Mouse (Mus musculus): Measurements from ENCODE around the gene BC028528. TPM values are rescaled to one million over a fixed set of nuclear protein-coding genes. Genes with fewer than 3 reads are reported as not detected.

The BC028528 gene
- polyA plus RNA-seq, 1 experiment from 2014 or later: 6.7 TPM

DNA sequence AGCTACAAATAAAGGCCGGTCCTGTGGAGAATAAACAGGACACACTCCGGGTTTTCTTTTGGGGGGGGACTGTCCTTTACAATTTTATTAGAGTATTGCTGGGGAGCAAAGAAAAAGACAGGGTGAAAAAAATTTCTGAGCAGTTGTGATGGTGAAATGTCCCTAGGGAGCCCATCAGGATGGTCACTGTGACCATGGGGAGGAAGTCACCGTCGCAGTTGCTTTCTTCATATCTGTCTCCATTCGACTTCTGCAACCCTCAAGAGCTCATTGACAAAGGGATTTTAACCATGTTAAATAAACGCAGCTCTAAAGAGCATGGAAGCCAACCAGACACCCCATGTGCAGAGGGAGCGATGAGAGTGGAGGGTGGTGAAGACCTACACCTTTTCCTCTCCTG, 25.0 kb upstream of the BC028528 start:
- no peaks in the 10 kb centered on the region for H3K27me3 ChIP-seq (ENCODE audit: control insufficient read depth, insufficient read depth, low read length)
- no peaks in the 10 kb centered on the region for H3K36me3 ChIP-seq (ENCODE audit: control insufficient read depth, insufficient read depth, low read length)
- H3K9me3 ChIP-seq (ENCODE audit: control insufficient read depth, low read length): no peaks in the 10 kb centered on the region
- DNase-seq (ENCODE audit: low spot score) (no peak), ATAC-seq (ENCODE audit: insufficient number of reproducible peaks, low FRiP score, low TSS enrichment, low read depth) (no peak)
- 75% methylated on average over 7 of the region's 7 CpGs for WGBS
- H3K27ac ChIP-seq (replicated peaks; ENCODE audit: low read depth, low read length): no peak overlapping the region
- H3K4me1 ChIP-seq (ENCODE audit: control insufficient read depth, insufficient read depth, low read length): no peaks in the 10 kb centered on the region
- no peak overlapping the region for H3K4me3 ChIP-seq (ENCODE audit: low read depth, low read length)
- H3K4me2 ChIP-seq (ENCODE audit: low read depth, severe bottlenecking): no peak overlapping the region
- H3K9ac ChIP-seq (ENCODE audit: low read length): no peak overlapping the region

DNA sequence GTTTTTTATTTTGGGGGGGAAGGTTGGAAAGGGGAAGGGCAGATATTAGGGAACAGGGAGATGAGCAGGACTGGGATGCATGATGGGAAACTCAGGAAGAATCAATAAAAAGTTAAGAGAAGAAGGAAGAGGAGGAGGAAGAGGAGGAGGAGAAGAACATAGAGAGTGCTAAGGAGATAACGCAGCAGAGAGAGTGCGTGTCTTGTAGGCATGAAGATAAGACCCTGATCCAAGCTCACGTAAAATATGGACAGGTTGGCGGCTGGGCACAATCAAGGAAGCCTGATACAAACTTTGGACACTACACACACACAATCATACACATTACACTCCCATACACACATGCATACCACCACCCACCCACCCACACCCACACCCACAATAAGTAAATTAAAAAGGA, 22.9 kb upstream of the BC028528 start:
- H3K9ac ChIP-seq (ENCODE audit: low read length): no peak overlapping the region
- H3K27me3 ChIP-seq (ENCODE audit: control insufficient read depth, insufficient read depth, low read length): no peaks in the 10 kb centered on the region
- DNase-seq (ENCODE audit: low spot score) (no peak), ATAC-seq (ENCODE audit: insufficient number of reproducible peaks, low FRiP score, low TSS enrichment, low read depth) (no peak)
- H3K9me3 ChIP-seq (ENCODE audit: control insufficient read depth, low read length): no peaks in the 10 kb centered on the region
- H3K27ac ChIP-seq (replicated peaks; ENCODE audit: low read depth, low read length): no peak overlapping the region
- H3K4me1 ChIP-seq (ENCODE audit: control insufficient read depth, insufficient read depth, low read length): no peaks in the 10 kb centered on the region
- H3K4me2 ChIP-seq (ENCODE audit: low read depth, severe bottlenecking): no peak overlapping the region
- no peak overlapping the region for H3K4me3 ChIP-seq (ENCODE audit: low read depth, low read length)
- 93% methylated on average over 4 of the region's 4 CpGs for WGBS
- no peaks in the 10 kb centered on the region for H3K36me3 ChIP-seq (ENCODE audit: control insufficient read depth, insufficient read depth, low read length)

DNA sequence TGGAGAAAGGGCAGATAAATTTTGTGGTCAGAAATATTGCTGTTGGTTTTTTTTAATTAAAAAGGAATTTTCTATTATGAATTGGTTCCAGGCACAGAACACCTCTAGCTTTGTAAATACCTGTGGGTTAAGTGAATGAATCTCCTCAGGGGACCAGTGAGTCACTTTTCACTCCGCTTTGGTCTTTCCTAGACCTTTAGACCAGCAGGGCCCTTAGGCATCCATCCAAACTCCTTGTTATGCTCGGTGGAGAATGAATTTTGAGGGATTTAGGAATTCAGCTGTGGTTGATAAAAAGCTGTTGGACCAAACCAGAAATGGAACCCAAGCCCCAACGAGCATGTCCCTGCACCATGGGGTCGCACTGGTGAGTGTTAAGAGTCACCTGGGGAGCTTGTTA, 15.8 kb upstream of the BC028528 start:
- ATAC-seq (ENCODE audit: insufficient number of reproducible peaks, low FRiP score, low TSS enrichment, low read depth) (no peak), DNase-seq (ENCODE audit: low spot score) (no peak)
- H3K4me2 ChIP-seq (ENCODE audit: low read depth, severe bottlenecking): no peak overlapping the region
- no peaks in the 10 kb centered on the region for H3K27me3 ChIP-seq (ENCODE audit: control insufficient read depth, insufficient read depth, low read length)
- H3K27ac ChIP-seq (replicated peaks; ENCODE audit: low read depth, low read length): no peak overlapping the region
- H3K9me3 ChIP-seq (ENCODE audit: control insufficient read depth, low read length): no peaks in the 10 kb centered on the region
- no peak overlapping the region for H3K4me3 ChIP-seq (ENCODE audit: low read depth, low read length)
- peaks cover 4% of the 10 kb centered on the region; the same call in 1 of the 2 replicates for H3K4me1 ChIP-seq (ENCODE audit: control insufficient read depth, insufficient read depth, low read length)
- H3K9ac ChIP-seq (ENCODE audit: low read length): no peak overlapping the region
- no peaks in the 10 kb centered on the region for H3K36me3 ChIP-seq (ENCODE audit: control insufficient read depth, insufficient read depth, low read length)
- WGBS: 48% methylated on average over 4 of the region's 4 CpGs

DNA sequence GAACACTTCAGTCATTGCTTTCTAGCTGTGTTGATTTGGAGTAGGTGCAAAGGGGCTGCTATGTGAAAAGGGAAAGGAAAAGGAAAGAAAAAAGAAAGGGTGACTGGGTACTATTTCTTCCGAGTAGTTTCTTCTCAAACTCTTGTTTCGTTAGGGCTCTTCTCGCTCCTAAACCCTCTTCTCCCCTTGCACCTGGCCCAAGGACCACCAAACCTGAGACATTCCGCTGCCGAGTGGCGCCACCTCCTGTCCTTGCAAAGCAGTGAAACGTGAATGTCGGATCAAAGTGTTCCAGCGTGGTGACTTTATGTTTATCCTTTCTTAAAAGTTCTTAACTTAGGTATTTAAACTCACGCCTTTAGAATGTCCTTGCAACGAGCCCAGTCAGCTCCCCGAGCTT, 15.1 kb upstream of the BC028528 start:
- Histone ChIP-seq H3K4me3 (ENCODE audit: low read depth, low read length) (peak overlapping the region; percentile 12), H3K36me3 (ENCODE audit: control insufficient read depth, insufficient read depth, low read length) (no peaks in the 10 kb centered on the region), H3K4me2 (ENCODE audit: low read depth, severe bottlenecking) (peak overlapping the region; percentile 90), H3K27ac (replicated peaks; ENCODE audit: low read depth, low read length) (no peak overlapping the region), H3K9me3 (ENCODE audit: control insufficient read depth, low read length) (no peaks in the 10 kb centered on the region), H3K9ac (ENCODE audit: low read length) (no peak overlapping the region), H3K27me3 (ENCODE audit: control insufficient read depth, insufficient read depth, low read length) (no peaks in the 10 kb centered on the region), H3K4me1 (ENCODE audit: control insufficient read depth, insufficient read depth, low read length) (peaks cover 4% of the 10 kb centered on the region)
- DNase-seq (ENCODE audit: low spot score): peak; percentile 87
- under 1% methylated on average over 12 of the region's 12 CpGs for WGBS
- no peak for ATAC-seq (ENCODE audit: insufficient number of reproducible peaks, low FRiP score, low TSS enrichment, low read depth)

DNA sequence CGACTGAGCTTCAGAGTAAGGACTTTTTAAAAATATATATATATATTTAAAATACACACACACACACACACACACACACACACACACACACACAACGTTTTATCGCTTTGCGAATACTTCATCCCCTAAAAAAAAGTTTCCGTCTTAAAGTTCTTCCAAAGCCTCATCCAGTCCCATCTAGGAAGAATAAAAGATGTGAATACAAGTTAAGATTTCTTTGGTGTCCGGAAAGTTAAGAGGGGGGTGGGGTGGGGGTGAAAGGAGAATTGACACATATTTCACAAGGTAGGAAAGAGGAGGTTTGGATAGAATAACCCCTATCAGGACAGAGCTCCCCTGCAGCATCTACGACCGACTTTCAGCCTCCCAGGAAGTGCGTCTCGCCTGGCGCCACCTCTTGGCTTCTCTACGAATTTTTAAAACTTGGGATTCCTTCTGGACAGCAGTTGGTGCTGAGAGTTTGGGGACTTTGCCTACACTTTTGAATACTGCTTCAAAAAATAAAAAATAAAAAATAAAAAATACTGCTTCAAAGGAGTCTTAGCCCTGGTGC, 14.2 kb upstream of the BC028528 start:
- Histone ChIP-seq H3K27me3 (ENCODE audit: control insufficient read depth, insufficient read depth, low read length) (no peaks in the 10 kb centered on the region), H3K27ac (replicated peaks; ENCODE audit: low read depth, low read length) (0 out of 2 replicates have a peak overlapping the region, but pooled peaks have one; percentile 81), H3K9ac (ENCODE audit: low read length) (peak overlapping the region; percentile 72), H3K9me3 (ENCODE audit: control insufficient read depth, low read length) (no peaks in the 10 kb centered on the region), H3K4me1 (ENCODE audit: control insufficient read depth, insufficient read depth, low read length) (peaks cover 4% of the 10 kb centered on the region), H3K4me2 (ENCODE audit: low read depth, severe bottlenecking) (peak overlapping the region; percentile 90), H3K4me3 (ENCODE audit: low read depth, low read length) (peak overlapping the region; percentile 45), H3K36me3 (ENCODE audit: control insufficient read depth, insufficient read depth, low read length) (no peaks in the 10 kb centered on the region)
- ATAC-seq (ENCODE audit: insufficient number of reproducible peaks, low FRiP score, low TSS enrichment, low read depth): no peak
- WGBS: under 1% methylated on average over 12 of the region's 12 CpGs
- peak; percentile 80 for DNase-seq (ENCODE audit: low spot score)

DNA sequence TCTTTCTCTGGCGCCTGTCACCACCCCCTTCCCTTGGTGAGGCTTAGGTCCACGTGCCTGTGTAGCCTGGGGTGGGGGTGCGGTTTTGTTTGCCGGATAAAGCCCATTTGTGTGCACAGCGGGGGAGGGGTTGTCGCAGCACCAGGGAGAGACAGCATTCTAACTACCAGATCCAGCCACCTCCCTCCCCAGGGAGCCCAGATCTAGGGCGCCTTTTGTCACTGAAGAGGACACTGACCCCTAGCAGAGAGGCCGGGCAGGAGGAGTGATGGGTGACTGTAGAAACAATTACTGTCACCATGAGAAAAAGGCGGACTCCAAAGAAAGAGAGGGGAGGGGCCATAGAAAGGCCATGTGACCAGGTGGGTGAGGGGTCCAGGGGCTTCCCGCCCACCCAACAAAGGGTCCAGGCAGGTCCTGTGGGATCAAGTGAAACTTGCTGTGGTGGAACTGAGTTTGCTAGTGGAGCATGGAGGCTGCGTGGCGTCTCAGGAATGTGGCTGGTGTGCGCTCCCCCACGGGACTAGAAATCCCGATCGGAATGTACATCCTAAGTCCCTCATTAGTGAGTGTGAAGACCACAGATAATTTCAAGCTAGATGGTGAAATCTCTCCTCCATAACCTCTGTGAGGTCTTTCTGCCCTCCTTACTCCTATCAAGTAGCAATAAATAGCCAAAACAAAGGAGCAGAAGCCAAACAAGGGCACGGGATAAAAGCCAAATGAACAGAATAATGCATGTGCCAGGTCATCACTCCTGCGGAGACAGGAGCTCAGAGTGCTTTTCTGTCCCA, 13.5 kb upstream of the BC028528 start:
- Histone ChIP-seq H3K27me3 (ENCODE audit: control insufficient read depth, insufficient read depth, low read length) (no peaks in the 10 kb centered on the region), H3K4me1 (ENCODE audit: control insufficient read depth, insufficient read depth, low read length) (peaks cover 4% of the 10 kb centered on the region), H3K36me3 (ENCODE audit: control insufficient read depth, insufficient read depth, low read length) (no peaks in the 10 kb centered on the region), H3K4me2 (ENCODE audit: low read depth, severe bottlenecking) (peak overlapping the region; percentile 90), H3K9ac (ENCODE audit: low read length) (peak overlapping the region; percentile 72), H3K9me3 (ENCODE audit: control insufficient read depth, low read length) (no peaks in the 10 kb centered on the region), H3K27ac (replicated peaks; ENCODE audit: low read depth, low read length) (peak overlapping the region; percentile 81), H3K4me3 (ENCODE audit: low read depth, low read length) (peak overlapping the region; percentile 45)
- DNase-seq (ENCODE audit: low spot score): peak; percentile 82
- ATAC-seq (ENCODE audit: insufficient number of reproducible peaks, low FRiP score, low TSS enrichment, low read depth): peak; percentile 63
- WGBS: under 1% methylated on average over 18 of the region's 18 CpGs

DNA sequence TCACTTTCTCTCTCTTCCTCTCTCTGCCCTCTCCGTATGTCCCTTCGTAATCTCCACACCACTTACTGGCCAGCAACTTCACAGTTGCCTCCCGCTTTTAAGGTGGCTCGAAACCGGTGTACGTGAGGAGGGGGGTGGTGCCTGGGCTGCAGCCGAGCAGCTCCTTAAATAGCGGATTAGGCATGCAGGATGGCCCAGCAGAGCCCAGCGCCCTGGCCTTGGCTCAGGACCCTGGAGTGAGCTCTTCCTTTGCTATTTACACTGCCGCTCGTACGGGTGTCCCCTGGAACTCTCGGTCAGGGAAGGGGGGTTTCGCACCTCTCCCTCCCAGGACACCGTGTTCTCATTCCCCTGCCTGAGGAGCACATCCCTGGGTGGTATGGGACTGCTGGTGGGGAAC, 12.8 kb upstream of the BC028528 start, which contains the start of gene Car14:
TSS of gene Car14 (minus strand) at position 124 of the 400 bp plus-strand sequence.
- under 1% methylated on average over 15 of the region's 15 CpGs for WGBS
- Histone ChIP-seq H3K4me1 (ENCODE audit: control insufficient read depth, insufficient read depth, low read length) (peaks cover 4% of the 10 kb centered on the region), H3K9me3 (ENCODE audit: control insufficient read depth, low read length) (no peaks in the 10 kb centered on the region)

DNA sequence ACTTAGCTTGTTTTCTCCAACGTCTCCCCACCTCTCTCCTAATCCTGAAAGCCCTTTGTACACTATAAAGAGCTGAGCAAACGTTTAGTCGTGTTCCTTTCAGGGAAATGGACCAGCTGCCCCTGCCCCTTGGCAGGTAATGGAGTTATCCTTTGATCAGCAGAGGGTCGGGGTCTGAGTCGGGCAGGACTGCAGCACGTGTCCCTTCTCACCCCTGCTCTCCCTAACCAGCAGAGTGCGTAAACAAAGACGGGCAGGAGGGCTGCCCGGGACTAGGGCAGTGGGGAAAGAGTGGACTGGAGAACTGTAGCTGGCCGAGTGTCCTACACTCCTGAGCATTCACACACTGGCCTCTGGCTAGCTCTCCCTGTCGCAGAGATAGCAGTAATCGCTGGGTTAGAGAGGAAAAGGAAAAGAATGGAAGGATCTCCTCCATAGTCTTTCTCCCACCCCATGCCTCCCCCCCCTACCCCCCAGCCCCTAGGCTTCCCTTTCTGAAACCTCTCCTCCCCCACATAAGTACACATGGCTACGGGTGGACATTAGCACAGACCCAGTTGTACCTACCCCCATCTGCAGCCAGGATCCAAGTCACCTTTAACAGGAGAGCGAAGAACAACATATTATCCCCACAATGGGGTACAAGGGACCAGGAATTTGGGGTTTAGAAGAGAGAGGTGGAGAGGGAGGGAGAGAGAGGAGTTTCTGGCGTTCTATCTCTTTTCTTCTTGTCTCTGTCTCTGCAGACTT, 12.1 kb upstream of the BC028528 start:
- Histone ChIP-seq H3K9ac (ENCODE audit: low read length) (peak overlapping the region; percentile 72), H3K27ac (replicated peaks; ENCODE audit: low read depth, low read length) (peak overlapping the region; percentile 76; the same call in 1 of the 2 replicates), H3K27me3 (ENCODE audit: control insufficient read depth, insufficient read depth, low read length) (no peaks in the 10 kb centered on the region), H3K4me2 (ENCODE audit: low read depth, severe bottlenecking) (peak overlapping the region; percentile 90), H3K36me3 (ENCODE audit: control insufficient read depth, insufficient read depth, low read length) (no peaks in the 10 kb centered on the region), H3K9me3 (ENCODE audit: control insufficient read depth, low read length) (no peaks in the 10 kb centered on the region), H3K4me1 (ENCODE audit: control insufficient read depth, insufficient read depth, low read length) (peaks cover 4% of the 10 kb centered on the region), H3K4me3 (ENCODE audit: low read depth, low read length) (peak overlapping the region; percentile 45)
- under 1% methylated on average over 15 of the region's 15 CpGs for WGBS
- ATAC-seq (ENCODE audit: insufficient number of reproducible peaks, low FRiP score, low TSS enrichment, low read depth): peak; percentile 44; the same call in 1 of the 2 replicates
- peak; percentile 75 for DNase-seq (ENCODE audit: low spot score)

More for the DNA sequence above, 12.8 kb upstream of the BC028528 start, which contains the start of gene Car14:
- DNase-seq (ENCODE audit: low spot score): peak; percentile 77
- Histone ChIP-seq H3K27ac (replicated peaks; ENCODE audit: low read depth, low read length) (peak within 1 kb of the TSS; percentile 81), H3K27me3 (ENCODE audit: control insufficient read depth, insufficient read depth, low read length) (no peaks in the 10 kb centered on the region), H3K4me2 (ENCODE audit: low read depth, severe bottlenecking) (peak within 1 kb of the TSS; percentile 90), H3K9ac (ENCODE audit: low read length) (peak within 1 kb of the TSS; percentile 72), H3K36me3 (ENCODE audit: control insufficient read depth, insufficient read depth, low read length) (no peaks in the 10 kb centered on the region), H3K4me3 (ENCODE audit: low read depth, low read length) (peak within 1 kb of the TSS; percentile 45)
- ATAC-seq (ENCODE audit: insufficient number of reproducible peaks, low FRiP score, low TSS enrichment, low read depth): peak; percentile 55; the same call in 1 of the 2 replicates
